Mouse (Mus musculus): Measurements from ENCODE around the gene Lgals3. TPM values are rescaled to one million over a fixed set of nuclear protein-coding genes. Genes with fewer than 3 reads are reported as not detected.

Lgals3 gene
- polyA plus RNA-seq, 1 experiment from 2014 or later: 6.4 TPM

DNA sequence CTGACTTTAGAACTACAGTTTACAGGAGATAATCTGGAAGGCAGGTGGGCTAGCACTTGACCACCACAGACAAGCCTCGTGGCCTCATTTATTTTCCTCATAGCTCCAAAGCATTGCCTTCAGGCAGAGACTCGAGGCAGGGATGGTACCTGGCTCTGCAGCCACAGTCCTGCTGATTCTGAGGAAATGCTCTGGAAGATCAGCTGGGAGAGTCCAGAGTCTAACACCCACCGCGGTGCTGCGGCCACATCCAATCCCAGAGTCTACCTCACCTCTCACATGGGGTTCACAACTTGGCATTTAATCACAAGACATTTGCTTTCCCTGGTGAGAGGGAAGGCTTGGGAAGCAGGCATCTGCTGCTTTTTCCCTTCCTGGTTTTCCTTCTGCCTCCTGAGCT lies 12.6 kb upstream of the Lgals3 start:
- Histone ChIP-seq H3K27me3 (ENCODE audit: control insufficient read depth, insufficient read depth, low read length) (no peaks in the 10 kb centered on the region), H3K27ac (replicated peaks in 1 of 2; ENCODE audit: control insufficient read depth in 1 of 2, insufficient read depth in 1 of 2, low read depth in 2 of 2, low read length in 2 of 2) (no peak overlapping the region), H3K9me3 (ENCODE audit: control insufficient read depth, low read length) (no peaks in the 10 kb centered on the region), H3K4me2 (ENCODE audit: low read length) (no peak overlapping the region), H3K4me3 (ENCODE audit: control insufficient read depth in 1 of 2, insufficient read depth in 1 of 2, low read depth in 1 of 2, low read length in 2 of 2) (no peak overlapping the region), H3K9ac (ENCODE audit: low read length) (no peak overlapping the region), H3K36me3 (ENCODE audit: control insufficient read depth, insufficient read depth, low read length) (no peaks in the 10 kb centered on the region), H3K4me1 (ENCODE audit: control insufficient read depth in 2 of 2, insufficient read depth in 2 of 2, low read length in 2 of 2) (no peaks in the 10 kb centered on the region)
- no peak for ATAC-seq (ENCODE audit: insufficient number of reproducible peaks, insufficient read depth, low FRiP score, low read depth)
- WGBS: 67% methylated on average over 5 of the region's 5 CpGs

DNA sequence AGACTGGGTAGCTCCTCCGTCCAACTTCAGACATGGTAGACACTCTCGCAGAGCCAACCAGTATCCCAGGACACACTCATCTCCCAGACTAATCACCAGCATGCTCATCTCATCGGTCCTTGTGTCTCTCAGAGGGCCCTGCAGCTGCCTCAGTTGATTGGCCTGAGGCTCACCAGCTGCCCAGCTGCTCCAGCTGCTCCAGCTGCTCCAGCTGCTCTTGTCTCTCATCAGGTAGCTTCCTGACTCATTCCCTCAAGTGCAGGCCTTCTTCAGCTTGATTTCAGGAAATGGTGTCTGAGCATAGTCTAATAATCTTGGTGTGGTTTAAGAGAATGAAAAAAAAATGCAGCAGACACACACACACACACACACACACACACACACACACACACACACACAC lies 10.9 kb upstream of the Lgals3 start:
- H3K9me3 ChIP-seq (ENCODE audit: control insufficient read depth, low read length): no peaks in the 10 kb centered on the region
- WGBS: 77% methylated on average over 3 of the region's 3 CpGs
- H3K36me3 ChIP-seq (ENCODE audit: control insufficient read depth, insufficient read depth, low read length): no peaks in the 10 kb centered on the region
- no peak for ATAC-seq (ENCODE audit: insufficient number of reproducible peaks, insufficient read depth, low FRiP score, low read depth)
- no peak overlapping the region for H3K4me3 ChIP-seq (ENCODE audit: control insufficient read depth in 1 of 2, insufficient read depth in 1 of 2, low read depth in 1 of 2, low read length in 2 of 2)
- H3K9ac ChIP-seq (ENCODE audit: low read length): no peak overlapping the region
- H3K4me2 ChIP-seq (ENCODE audit: low read length): no peak overlapping the region
- no peak overlapping the region for H3K27ac ChIP-seq (replicated peaks in 1 of 2; ENCODE audit: control insufficient read depth in 1 of 2, insufficient read depth in 1 of 2, low read depth in 2 of 2, low read length in 2 of 2)
- H3K27me3 ChIP-seq (ENCODE audit: control insufficient read depth, insufficient read depth, low read length): no peaks in the 10 kb centered on the region
- no peaks in the 10 kb centered on the region for H3K4me1 ChIP-seq (ENCODE audit: control insufficient read depth in 2 of 2, insufficient read depth in 2 of 2, low read length in 2 of 2)

DNA sequence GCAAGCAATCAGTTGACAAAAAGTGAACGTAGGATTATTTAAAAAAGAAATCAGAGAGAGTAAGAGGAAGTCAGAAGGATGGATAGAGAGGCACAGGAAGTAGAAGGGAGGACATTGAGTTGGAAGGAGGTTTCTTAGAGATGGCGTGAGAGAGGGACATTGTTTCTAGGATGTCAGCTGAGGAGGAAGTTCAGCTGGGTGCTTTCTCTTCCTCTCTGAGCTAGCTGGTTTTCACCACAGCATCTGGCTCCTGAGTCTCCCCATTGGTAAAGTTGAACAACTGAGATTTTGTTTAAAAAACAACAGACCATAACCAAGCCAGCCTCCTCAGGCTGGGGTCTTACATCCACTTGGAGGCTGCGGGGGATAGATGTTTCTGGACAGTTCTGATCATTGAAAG lies 7.9 kb upstream of the Lgals3 start:
- no peaks in the 10 kb centered on the region for H3K9me3 ChIP-seq (ENCODE audit: control insufficient read depth, low read length)
- no peaks in the 10 kb centered on the region for H3K27me3 ChIP-seq (ENCODE audit: control insufficient read depth, insufficient read depth, low read length)
- no peak overlapping the region for H3K4me3 ChIP-seq (ENCODE audit: control insufficient read depth in 1 of 2, insufficient read depth in 1 of 2, low read depth in 1 of 2, low read length in 2 of 2)
- no peak overlapping the region for H3K9ac ChIP-seq (ENCODE audit: low read length)
- no peak overlapping the region for H3K4me2 ChIP-seq (ENCODE audit: low read length)
- no peak for ATAC-seq (ENCODE audit: insufficient number of reproducible peaks, insufficient read depth, low FRiP score, low read depth)
- no peak overlapping the region for H3K27ac ChIP-seq (replicated peaks in 1 of 2; ENCODE audit: control insufficient read depth in 1 of 2, insufficient read depth in 1 of 2, low read depth in 2 of 2, low read length in 2 of 2)
- peaks cover under 1% of the 10 kb centered on the region in 2 experiments; a peak in 1 of 4 replicates for H3K4me1 ChIP-seq (ENCODE audit: control insufficient read depth in 2 of 2, insufficient read depth in 2 of 2, low read length in 2 of 2)
- no peaks in the 10 kb centered on the region for H3K36me3 ChIP-seq (ENCODE audit: control insufficient read depth, insufficient read depth, low read length)
- 67% methylated on average over 3 of the region's 3 CpGs for WGBS

DNA sequence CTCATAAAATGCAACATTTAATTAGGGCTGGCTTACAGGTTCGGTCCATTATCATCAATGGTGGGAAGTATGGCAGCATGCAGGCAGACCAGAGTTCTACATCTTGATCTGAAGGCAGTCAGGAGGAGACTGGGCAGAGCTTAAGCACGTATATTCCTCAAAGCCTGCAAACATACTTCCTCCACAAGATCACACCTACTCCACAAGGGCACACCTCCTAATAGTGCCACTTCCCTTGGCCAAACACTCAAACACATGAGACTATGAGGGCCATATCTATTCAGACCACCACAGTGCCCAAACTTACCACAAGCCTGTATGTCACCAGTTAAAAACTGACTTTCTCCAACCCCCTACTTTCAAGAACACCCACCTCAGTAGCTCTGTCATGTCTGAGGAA lies 6.1 kb upstream of the Lgals3 start:
- WGBS: 89% methylated on average over 2 of the region's 2 CpGs
- Histone ChIP-seq H3K9me3 (ENCODE audit: control insufficient read depth, low read length) (no peaks in the 10 kb centered on the region), H3K4me2 (ENCODE audit: low read length) (no peak overlapping the region), H3K36me3 (ENCODE audit: control insufficient read depth, insufficient read depth, low read length) (no peaks in the 10 kb centered on the region), H3K4me1 (ENCODE audit: control insufficient read depth in 2 of 2, insufficient read depth in 2 of 2, low read length in 2 of 2) (peaks cover 4 to 7% of the 10 kb centered on the region in 2 experiments; a peak in 2 of 4 replicates), H3K27ac (replicated peaks in 1 of 2; ENCODE audit: control insufficient read depth in 1 of 2, insufficient read depth in 1 of 2, low read depth in 2 of 2, low read length in 2 of 2) (no peak overlapping the region), H3K9ac (ENCODE audit: low read length) (no peak overlapping the region), H3K27me3 (ENCODE audit: control insufficient read depth, insufficient read depth, low read length) (no peaks in the 10 kb centered on the region), H3K4me3 (ENCODE audit: control insufficient read depth in 1 of 2, insufficient read depth in 1 of 2, low read depth in 1 of 2, low read length in 2 of 2) (no peak overlapping the region)
- no peak for ATAC-seq (ENCODE audit: insufficient number of reproducible peaks, insufficient read depth, low FRiP score, low read depth)

DNA sequence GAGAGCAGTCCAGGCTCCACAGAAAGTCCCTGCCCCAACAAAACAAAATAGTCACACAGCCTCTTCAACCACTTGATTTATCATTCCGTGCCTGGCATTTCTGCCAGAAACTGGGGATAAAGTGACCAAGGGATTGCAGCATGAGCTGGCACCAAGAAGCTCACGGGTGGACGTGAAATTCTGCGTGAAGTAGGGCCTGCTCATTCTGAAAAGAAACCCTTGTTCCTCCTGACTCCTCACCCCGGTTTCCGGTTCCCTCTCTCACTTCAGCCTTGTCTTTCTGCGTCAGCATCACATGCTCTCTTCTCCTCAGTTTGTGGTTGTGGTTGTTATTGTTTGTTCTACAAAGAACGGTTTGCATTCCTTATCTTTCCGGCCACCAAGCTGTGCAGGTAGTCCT lies 5.7 kb upstream of the Lgals3 start:
- H3K4me2 ChIP-seq (ENCODE audit: low read length): no peak overlapping the region
- peaks cover 5 to 10% of the 10 kb centered on the region in 2 experiments; a peak in 3 of 4 replicates for H3K4me1 ChIP-seq (ENCODE audit: control insufficient read depth in 2 of 2, insufficient read depth in 2 of 2, low read length in 2 of 2)
- H3K27me3 ChIP-seq (ENCODE audit: control insufficient read depth, insufficient read depth, low read length): no peaks in the 10 kb centered on the region
- no peak overlapping the region for H3K4me3 ChIP-seq (ENCODE audit: control insufficient read depth in 1 of 2, insufficient read depth in 1 of 2, low read depth in 1 of 2, low read length in 2 of 2)
- WGBS: 64% methylated on average over 9 of the region's 9 CpGs
- H3K36me3 ChIP-seq (ENCODE audit: control insufficient read depth, insufficient read depth, low read length): no peaks in the 10 kb centered on the region
- H3K9me3 ChIP-seq (ENCODE audit: control insufficient read depth, low read length): no peaks in the 10 kb centered on the region
- no peak overlapping the region for H3K27ac ChIP-seq (replicated peaks in 1 of 2; ENCODE audit: control insufficient read depth in 1 of 2, insufficient read depth in 1 of 2, low read depth in 2 of 2, low read length in 2 of 2)
- no peak for ATAC-seq (ENCODE audit: insufficient number of reproducible peaks, insufficient read depth, low FRiP score, low read depth)
- no peak overlapping the region for H3K9ac ChIP-seq (ENCODE audit: low read length)

DNA sequence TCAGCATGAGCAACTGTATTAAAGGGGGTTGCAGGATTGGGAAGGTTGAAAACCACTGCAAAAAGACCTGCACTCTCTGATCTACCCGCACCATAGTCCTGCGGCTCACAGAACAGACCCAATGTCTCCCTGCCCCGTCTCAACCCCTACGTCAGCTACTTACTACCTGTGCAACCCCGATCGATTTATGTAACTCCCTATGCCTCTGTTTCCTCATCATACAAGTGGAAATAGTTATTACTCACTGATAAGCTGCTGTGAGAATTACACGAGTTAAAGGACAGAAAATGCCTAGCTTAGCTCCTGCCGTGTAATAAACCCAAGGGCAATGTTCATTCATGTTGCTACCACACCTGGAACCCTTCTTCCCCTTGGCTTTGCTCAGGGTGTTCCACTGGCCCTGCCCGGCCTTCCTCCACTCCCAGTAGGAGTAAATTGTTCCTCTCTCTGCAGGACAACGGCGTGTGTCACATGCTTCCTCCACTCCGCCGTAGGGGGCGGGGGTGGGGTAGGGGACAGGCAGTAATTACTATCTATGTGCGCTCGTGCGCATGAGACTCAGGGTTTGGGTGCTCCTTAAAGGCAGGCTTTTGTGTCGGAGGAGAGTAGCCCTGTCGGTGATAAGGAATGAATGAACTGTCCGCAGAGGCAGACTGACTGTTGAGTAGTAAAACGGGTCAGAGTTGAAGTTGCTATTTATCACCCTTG lies 2.7 kb upstream of the Lgals3 start:
- Histone ChIP-seq H3K4me2 (ENCODE audit: low read length) (peak overlapping the region; percentile 61), H3K9me3 (ENCODE audit: control insufficient read depth, low read length) (no peaks in the 10 kb centered on the region), H3K36me3 (ENCODE audit: control insufficient read depth, insufficient read depth, low read length) (no peaks in the 10 kb centered on the region), H3K4me1 (ENCODE audit: control insufficient read depth in 2 of 2, insufficient read depth in 2 of 2, low read length in 2 of 2) (peaks cover 11 to 15% of the 10 kb centered on the region in 2 experiments; a peak in 3 of 4 replicates), H3K27ac (replicated peaks in 1 of 2; ENCODE audit: control insufficient read depth in 1 of 2, insufficient read depth in 1 of 2, low read depth in 2 of 2, low read length in 2 of 2) (no peak overlapping the region), H3K27me3 (ENCODE audit: control insufficient read depth, insufficient read depth, low read length) (no peaks in the 10 kb centered on the region), H3K4me3 (ENCODE audit: control insufficient read depth in 1 of 2, insufficient read depth in 1 of 2, low read depth in 1 of 2, low read length in 2 of 2) (peak overlapping the region in 1 of 2 experiments; percentile 22; a peak in 2 of 4 replicates), H3K9ac (ENCODE audit: low read length) (peak overlapping the region; percentile 25; the same call in 1 of the 2 replicates)
- peak; percentile 32; the same call in 1 of the 2 replicates for ATAC-seq (ENCODE audit: insufficient number of reproducible peaks, insufficient read depth, low FRiP score, low read depth)
- 27% methylated on average over 21 of the region's 21 CpGs for WGBS

DNA sequence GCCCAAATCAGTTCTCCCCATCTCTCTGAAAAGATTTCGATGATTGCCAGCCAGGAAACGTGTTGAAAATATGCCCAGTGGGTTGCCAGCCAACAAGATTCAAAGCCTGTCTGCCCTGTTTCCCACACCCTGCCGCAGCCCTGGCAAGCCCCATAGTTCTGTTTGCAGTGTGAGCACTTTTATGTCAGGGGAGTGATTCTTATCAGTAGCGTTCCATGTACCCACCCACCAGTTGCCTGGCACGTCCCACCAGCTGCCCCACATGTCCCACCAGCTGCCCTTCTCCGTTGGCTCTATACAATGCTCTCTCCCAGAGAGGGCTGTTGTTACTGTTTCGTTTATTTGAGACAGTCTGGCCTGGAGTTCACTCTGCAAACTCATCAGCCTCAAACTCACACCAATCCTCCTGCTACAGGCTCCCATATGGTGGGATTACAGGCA lies 650 bp upstream of the Lgals3 start:
- Histone ChIP-seq H3K4me2 (ENCODE audit: low read length) (no peak overlapping the region), H3K9me3 (ENCODE audit: control insufficient read depth, low read length) (no peaks in the 10 kb centered on the region), H3K27ac (replicated peaks in 1 of 2; ENCODE audit: control insufficient read depth in 1 of 2, insufficient read depth in 1 of 2, low read depth in 2 of 2, low read length in 2 of 2) (no peak overlapping the region), H3K4me3 (ENCODE audit: control insufficient read depth in 1 of 2, insufficient read depth in 1 of 2, low read depth in 1 of 2, low read length in 2 of 2) (no peak overlapping the region), H3K9ac (ENCODE audit: low read length) (no peak overlapping the region), H3K36me3 (ENCODE audit: control insufficient read depth, insufficient read depth, low read length) (no peaks in the 10 kb centered on the region), H3K27me3 (ENCODE audit: control insufficient read depth, insufficient read depth, low read length) (no peaks in the 10 kb centered on the region), H3K4me1 (ENCODE audit: control insufficient read depth in 2 of 2, insufficient read depth in 2 of 2, low read length in 2 of 2) (peaks cover 11 to 15% of the 10 kb centered on the region in 2 experiments; a peak in 3 of 4 replicates)
- peak; percentile 33; the same call in 1 of the 2 replicates for ATAC-seq (ENCODE audit: insufficient number of reproducible peaks, insufficient read depth, low FRiP score, low read depth)
- WGBS: 30% methylated on average over 7 of the region's 7 CpGs
